Comparison of ENCODE assay signal across 32 mouse cellular contexts in genomic region chr14:30933351-30933750, GRCm38 (mm10). TPM values are rescaled to one million over a fixed set of nuclear protein-coding genes. Genes with fewer than 3 reads are reported as not detected.
DNase-seq lines count a peak whose midpoint lies in the region; ATAC-seq lines count a peak whose summit lies in the region.
"Had no signal": no experiment of that assay in that cellular context is flagged by ENCODE, and none has a peak within 500 bp of the region (broad histone marks: within the 10 kb centered on the region; RNA-seq: fewer than 3 reads in every experiment).

No protein-coding gene starts in this region.

- no peaks in the 10 kb centered on the region for H3K4me1 ChIP-seq in forebrain, embryonic 13.5 days
- H3K4me1 ChIP-seq: forebrain, embryonic 10.5 days; heart, embryonic 12.5 days; heart, embryonic 15.5 days had no signal

- intact Hi-C loops in heart, postnatal 25 days (cut with DNase I): no loop called here

- DNase-seq in adrenal gland, adult 2 months: peak; percentile 72
- peak; percentile 38 for DNase-seq in adrenal gland, postnatal 10 days
- DNase-seq in adrenal gland, postnatal 36 days: peak; percentile 50 to 62
- no peak for DNase-seq in heart, postnatal 25 days (ENCODE audit: low spot score)
- DNase-seq in lung, postnatal 10 days: no peak
- DNase-seq: cerebellum, adult 18-20 months; cerebellum, adult 9-10 months; cerebellum, postnatal 14 days; forebrain, postnatal 0 days; gastrocnemius, adult 2 months; gastrocnemius, postnatal 14 days; heart, adult 18-20 months; heart, postnatal 10 days; heart, postnatal 4 days; kidney, adult 18-20 months had no signal

- WGBS in forebrain, embryonic 13.5 days: 91% methylated on average over 9 of the region's 9 CpGs

- no peaks in the 10 kb centered on the region for H3K36me3 ChIP-seq in forebrain, embryonic 13.5 days (ENCODE audit: poor library complexity, severe bottlenecking)
- H3K36me3 ChIP-seq: forebrain, embryonic 10.5 days; heart, embryonic 12.5 days; heart, embryonic 15.5 days had no signal

- no peaks in the 10 kb centered on the region for H3K9me3 ChIP-seq in forebrain, embryonic 13.5 days (replicated peaks)
- H3K9me3 ChIP-seq: forebrain, embryonic 10.5 days; heart, embryonic 12.5 days; heart, embryonic 15.5 days had no signal

- H3K4me2 ChIP-seq in forebrain, embryonic 13.5 days: no peak overlapping the region
- H3K4me2 ChIP-seq: heart, embryonic 12.5 days; heart, embryonic 15.5 days; hindbrain, embryonic 14.5 days had no signal

- ATAC-seq in forebrain, embryonic 13.5 days: no peak
- ATAC-seq: CD4-positive, CD25-positive, alpha-beta regulatory T cell, adult 4 months; forebrain, embryonic 14.5 days; forebrain, postnatal 0 days; hindbrain, postnatal 0 days; inflammation-experienced regulatory T-cells, adult 6 months; intestine, embryonic 16.5 days; Patski had no signal

- no peaks in the 10 kb centered on the region for H3K27me3 ChIP-seq in forebrain, embryonic 13.5 days
- H3K27me3 ChIP-seq: heart, embryonic 12.5 days; heart, embryonic 15.5 days; Patski had no signal

- no peak overlapping the region for H3K9ac ChIP-seq in forebrain, embryonic 13.5 days
- H3K9ac ChIP-seq: forebrain, postnatal 0 days; heart, embryonic 12.5 days; heart, embryonic 15.5 days; hindbrain, embryonic 14.5 days had no signal

- H3K4me3 ChIP-seq in forebrain, embryonic 13.5 days: no peak overlapping the region
- H3K4me3 ChIP-seq: forebrain, embryonic 10.5 days; gastrocnemius, adult 2 months; heart, embryonic 12.5 days; heart, embryonic 15.5 days had no signal

- H3K27ac ChIP-seq in forebrain, embryonic 13.5 days: no peak overlapping the region
- H3K27ac ChIP-seq: forebrain, embryonic 10.5 days; gastrocnemius, adult 2 months; heart, embryonic 15.5 days; hindbrain, embryonic 14.5 days; hindbrain, postnatal 0 days had no signal

RNA-seq across cellular contexts. Expression of gene Itih1, which starts 9.7 kb away (rescaled TPM):
- 1 to 10 TPM in 1 of 2 experiments, not detected in 1; 2.2 TPM for total RNA-seq in adrenal gland, adult 2 months (2021)
- polyA plus RNA-seq in adrenal gland, adult 2 months (2012; rRNA removed): 0.37 TPM in 1 of 2 replicates, not detected in the other
- total RNA-seq in adrenal gland, postnatal 10 days (2021): 100 to 1,000 TPM in 1 of 2 experiments, 10 to 100 TPM in 1; 52.9 to 125 TPM
- under 1 TPM in 1 of 2 experiments, not detected in 1; 0.36 TPM for total RNA-seq in adrenal gland, postnatal 36 days (2021)
- total RNA-seq in heart, postnatal 25 days (2021): not detected
- 0.09 TPM in 1 of 2 replicates, not detected in the other for polyA plus RNA-seq in forebrain, embryonic 13.5 days (2015; fragmentation: Nextera tagmentation; extraction: Ambion mirVana)
- total RNA-seq: forebrain, postnatal 0 days; gastrocnemius, adult 2 months; gastrocnemius, postnatal 14 days; heart, adult 18-20 months; heart, postnatal 10 days; heart, postnatal 4 days; hindbrain, postnatal 0 days; MEL had no signal
- polyA plus RNA-seq: C2C12; CD4-positive, CD25-positive, alpha-beta regulatory T cell, adult 4 months; embryonic facial prominence, embryonic 11.5 days; embryonic facial prominence, embryonic 14.5 days; forebrain, embryonic 10.5 days; forebrain, embryonic 14.5 days; forebrain, postnatal 0 days; frontal cortex, adult 2 months; hindbrain, embryonic 11.5 days; hindbrain, embryonic 14.5 days; hindbrain, postnatal 0 days; inflammation-experienced regulatory T-cells, adult 6 months had no signal

RNA-seq across cellular contexts. Expression of gene Itih3, which starts 9.8 kb away (rescaled TPM):
- 1 to 10 TPM in 1 of 2 experiments, under 1 TPM in 1; 0.97 to 2.5 TPM for total RNA-seq in adrenal gland, adult 2 months (2021)
- polyA plus RNA-seq in adrenal gland, adult 2 months (2012; rRNA removed): 0.18 and 0.19 TPM in 2 replicates
- total RNA-seq in adrenal gland, postnatal 10 days (2021): 100 to 1,000 TPM in 1 of 2 experiments, 10 to 100 TPM in 1; 87.4 to 223 TPM
- 1 to 10 TPM in 1 of 2 experiments, under 1 TPM in 1; 0.16 to 2.0 TPM for total RNA-seq in adrenal gland, postnatal 36 days (2021)
- under 1 TPM; 0.39 to 0.64 TPM for total RNA-seq in heart, postnatal 25 days (2021)
- polyA plus RNA-seq in forebrain, embryonic 13.5 days (2015; fragmentation: Nextera tagmentation; extraction: Ambion mirVana): 0.18 and 0.35 TPM in 2 replicates
- total RNA-seq: MEL had no signal
- polyA plus RNA-seq: CD4-positive, CD25-positive, alpha-beta regulatory T cell, adult 4 months; hindbrain, embryonic 11.5 days; inflammation-experienced regulatory T-cells, adult 6 months had no signal

RNA-seq across cellular contexts. Expression of gene Nek4, which starts 17.8 kb away (rescaled TPM):
- total RNA-seq in adrenal gland, adult 2 months (2021): 10 to 100 TPM; 10.2 to 13.3 TPM
- polyA plus RNA-seq in adrenal gland, adult 2 months (2012; rRNA removed): 5.2 and 5.5 TPM in 2 replicates
- 10 to 100 TPM in 1 of 2 experiments, 1 to 10 TPM in 1; 8.5 to 13.9 TPM for total RNA-seq in adrenal gland, postnatal 10 days (2021)
- total RNA-seq in adrenal gland, postnatal 36 days (2021): 10 to 100 TPM; 11.2 to 12.6 TPM
- total RNA-seq in heart, postnatal 25 days (2021): 1 to 10 TPM; 4.0 to 5.3 TPM
- 17.8 and 20.8 TPM in 2 replicates for polyA plus RNA-seq in forebrain, embryonic 13.5 days (2015; fragmentation: Nextera tagmentation; extraction: Ambion mirVana)

RNA-seq across cellular contexts. Expression of gene Itih4, which starts 47.1 kb away (rescaled TPM):
- 10 to 100 TPM in 1 of 2 experiments, 1 to 10 TPM in 1; 6.2 to 12.7 TPM for total RNA-seq in adrenal gland, adult 2 months (2021)
- 0.64 and 0.88 TPM in 2 replicates for polyA plus RNA-seq in adrenal gland, adult 2 months (2012; rRNA removed)
- total RNA-seq in adrenal gland, postnatal 10 days (2021): 100 to 1,000 TPM; 167 to 428 TPM
- 1 to 10 TPM; 4.5 to 5.3 TPM for total RNA-seq in adrenal gland, postnatal 36 days (2021)
- total RNA-seq in heart, postnatal 25 days (2021): 1 to 10 TPM; 4.8 to 6.9 TPM
- polyA plus RNA-seq in forebrain, embryonic 13.5 days (2015; fragmentation: Nextera tagmentation; extraction: Ambion mirVana): 0.16 TPM in 1 of 2 replicates, not detected in the other
- total RNA-seq: forebrain, postnatal 0 days; gastrocnemius, postnatal 14 days; MEL had no signal
- polyA plus RNA-seq: CD4-positive, CD25-positive, alpha-beta regulatory T cell, adult 4 months; embryonic facial prominence, embryonic 11.5 days; embryonic facial prominence, embryonic 14.5 days; forebrain, embryonic 10.5 days; forebrain, embryonic 14.5 days; hindbrain, embryonic 11.5 days; hindbrain, embryonic 14.5 days; hindbrain, postnatal 0 days; inflammation-experienced regulatory T-cells, adult 6 months had no signal

RNA-seq across cellular contexts. Expression of gene Mustn1, which starts 54.4 kb away (rescaled TPM):
- 1 to 10 TPM; 1.8 to 5.3 TPM for total RNA-seq in adrenal gland, adult 2 months (2021)
- 3.6 and 3.8 TPM in 2 replicates for polyA plus RNA-seq in adrenal gland, adult 2 months (2012; rRNA removed)
- 10 to 100 TPM; 11.1 to 11.6 TPM for total RNA-seq in adrenal gland, postnatal 10 days (2021)
- 1 to 10 TPM; 2.2 to 4.7 TPM for total RNA-seq in adrenal gland, postnatal 36 days (2021)
- 10 to 100 TPM; 11.1 to 16.9 TPM for total RNA-seq in heart, postnatal 25 days (2021)
- 0.44 and 0.47 TPM in 2 replicates for polyA plus RNA-seq in forebrain, embryonic 13.5 days (2015; fragmentation: Nextera tagmentation; extraction: Ambion mirVana)

Comparison
In these comparisons a context has a peak if more than half of its experiments do, and no peak if none do; other contexts are left out.
1. RNA of gene Itih1, which starts 9.7 kb away (total RNA-seq): 52.9 to 125 TPM in adrenal gland, postnatal 10 days; 2.2 TPM in adrenal gland, adult 2 months, 0.36 TPM in adrenal gland, postnatal 36 days and not detected in heart, postnatal 25 days; every median in the first group is over 10 times any median in the second.
2. RNA of gene Itih3, which starts 9.8 kb away (total RNA-seq): 87.4 to 223 TPM in adrenal gland, postnatal 10 days; 0.97 to 2.5 TPM in adrenal gland, adult 2 months, 0.16 to 2.0 TPM in adrenal gland, postnatal 36 days and 0.39 to 0.64 TPM in heart, postnatal 25 days; every median in the first group is over 10 times any median in the second.
3. DNase-seq: peak in adrenal gland, adult 2 months (single experiment), adrenal gland, postnatal 10 days (single experiment) and adrenal gland, postnatal 36 days (2 of 2); none in heart, postnatal 25 days (single experiment) and lung, postnatal 10 days (single experiment).